8 mouse cellular contexts compared by ENCODE assay signal in genomic region chr3:104674329-104675220, GRCm38 (mm10). TPM values are rescaled to one million over a fixed set of nuclear protein-coding genes. Genes with fewer than 3 reads are reported as not detected.
DNase-seq lines count a peak whose midpoint lies in the region.

No protein-coding gene starts in this region.

- intact Hi-C loops in gastrocnemius, postnatal 36 days (cut with DNase I) = loop anchor here (2.0 kb wide), 1 partner anchor 30 kb away; no protein-coding TSS in a partner anchor

- peak; percentile 27 for DNase-seq in gastrocnemius, adult 18-20 months (ENCODE audit: low spot score)
- DNase-seq in gastrocnemius, postnatal 36 days = no peak
- DNase-seq in adrenal gland, postnatal 36 days = peak; percentile 40 to 60
- DNase-seq in heart, adult 8-10 months (ENCODE audit: low spot score) = peak; percentile 70
- DNase-seq in kidney, adult 8-10 months = peak; percentile 69 to 75
- DNase-seq in lung, postnatal 25 days (ENCODE audit: low spot score) = peak; percentile 28
- no peak for DNase-seq in B cell, adult 2 months
- no peak for DNase-seq in T-cell, adult 2 months (ENCODE audit: low spot score)

RNA-seq across cellular contexts. Expression of gene Slc16a1, which starts 36.1 kb away (rescaled TPM):
- 10 to 100 TPM; 21.8 to 33.8 TPM for total RNA-seq in gastrocnemius, adult 18-20 months (2021)
- 10 to 100 TPM; 20.3 to 27.5 TPM for total RNA-seq in gastrocnemius, postnatal 36 days (2021)
- 10 to 100 TPM; 34.4 to 62.7 TPM for total RNA-seq in adrenal gland, postnatal 36 days (2021)
- total RNA-seq in heart, adult 8-10 months (2022) = 100 to 1,000 TPM; 150 to 176 (median 163) TPM

Comparison
In these comparisons a context has a peak if more than half of its experiments do, and no peak if none do; other contexts are left out.
1. DNase-seq: peak in gastrocnemius, adult 18-20 months (single experiment), adrenal gland, postnatal 36 days (2 of 2), heart, adult 8-10 months (single experiment), kidney, adult 8-10 months (2 of 2) and lung, postnatal 25 days (single experiment); none in gastrocnemius, postnatal 36 days (0 of 2), B cell, adult 2 months (0 of 2) and T-cell, adult 2 months (single experiment).